Mouse (Mus musculus) ES-Bruce4 (cell line): ENCODE measurements around the gene Rbfox3. TPM values are rescaled to one million over a fixed set of nuclear protein-coding genes. Genes with fewer than 3 reads are reported as not detected.

ENCODE experiments used
- H3K27ac ChIP-seq: 2 replicates; pipeline ENCODE4 v1.5.1; 2012; ENCODE audit warnings: low read length, inconsistent platforms; ENCODE audit not compliant: insufficient read depth
- H3K27me3 ChIP-seq: 2 replicates; pipeline ENCODE4 v1.6.1; 2012; ENCODE audit warnings: mild to moderate bottlenecking, low read length, inconsistent platforms; ENCODE audit not compliant: control insufficient read depth, poor library complexity, insufficient read depth, severe bottlenecking
- H3K36me3 ChIP-seq: 2 replicates; pipeline ENCODE4 v1.6.1; 2012; ENCODE audit warnings: inconsistent platforms, mild to moderate bottlenecking, low read length, moderate library complexity; ENCODE audit not compliant: control insufficient read depth, poor library complexity, insufficient read depth, severe bottlenecking
- H3K4me1 ChIP-seq: one replicate; pipeline ENCODE4 v1.8.1; 2011; ENCODE audit warnings: low read length; ENCODE audit not compliant: control insufficient read depth, insufficient read depth
- H3K4me3 ChIP-seq: 2 replicates; pipeline ENCODE4 v1.5.1; 2011; ENCODE audit warnings: low read depth, mild to moderate bottlenecking, low read length
- H3K9ac ChIP-seq: 2 replicates; pipeline ENCODE4 v1.6.1; 2012; ENCODE audit warnings: low read depth, mild to moderate bottlenecking, inconsistent platforms; ENCODE audit not compliant: poor library complexity, severe bottlenecking
- H3K9me3 ChIP-seq: replicated peaks from 2 replicates; pipeline ENCODE4 v1.6.1; 2012; ENCODE audit warnings: mild to moderate bottlenecking, low read length, inconsistent platforms; ENCODE audit not compliant: control insufficient read depth, poor library complexity, insufficient read depth, severe bottlenecking
- CTCF ChIP-seq: IDR thresholded peaks from one replicate; pipeline ENCODE4 v1.8.1; 2011; ENCODE audit warnings: low read depth, low read length
- EP300 ChIP-seq: IDR thresholded peaks from 2 replicates; pipeline ENCODE4 v1.6.1; 2011; ENCODE audit warnings: low read depth, low read length; ENCODE audit not compliant: insufficient read depth
- POLR2A ChIP-seq: IDR thresholded peaks from one replicate; pipeline ENCODE4 v1.8.1; 2011; ENCODE audit warnings: low read length; ENCODE audit not compliant: insufficient read depth
- polyA plus RNA-seq: library from polyadenylated mRNA; stranded (reverse); fragments of >200 nt; gene quantifications from 2 replicates; pipeline ENCODE4 v1.2.4, GENCODE M21; 2011; ENCODE audit warnings: low read depth; ENCODE audit not compliant: missing spikeins, insufficient read depth, insufficient read length

The Rbfox3 gene
- polyA plus RNA-seq, 1 experiment, result 0.85 TPM

DNA sequence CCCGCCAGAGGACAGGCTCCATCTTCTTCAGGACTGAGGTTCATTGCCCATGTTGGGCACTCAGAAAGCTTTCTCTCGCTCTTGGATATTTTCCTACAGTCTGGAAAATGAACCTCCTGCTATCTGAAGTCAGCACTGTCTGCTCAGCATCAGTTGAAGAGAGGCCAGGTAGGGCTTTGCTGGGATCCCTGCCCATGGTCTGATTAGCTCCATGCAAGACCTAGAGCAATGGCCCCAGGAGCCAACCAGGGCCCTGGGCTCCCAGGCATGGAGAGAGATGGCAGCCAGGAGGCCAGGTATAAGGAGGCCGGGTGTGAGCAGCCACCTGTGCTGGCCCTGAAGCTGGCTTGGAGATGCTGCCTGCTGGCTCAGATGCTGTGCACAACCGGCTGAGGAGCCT is 198.6 kb downstream of the Rbfox3 start:
- TF ChIP-seq CTCF, result no peak
- no peak for TF ChIP-seq POLR2A
- no peak for TF ChIP-seq EP300
- H3K27me3 ChIP-seq, result no peaks in the 10 kb centered on the region
- H3K27ac ChIP-seq, result no peak overlapping the region
- H3K36me3 ChIP-seq, result no peaks in the 10 kb centered on the region
- no peaks in the 10 kb centered on the region for H3K9me3 ChIP-seq
- H3K4me1 ChIP-seq, result no peaks in the 10 kb centered on the region
- H3K4me3 ChIP-seq, result no peak overlapping the region
- no peak overlapping the region for H3K9ac ChIP-seq

DNA sequence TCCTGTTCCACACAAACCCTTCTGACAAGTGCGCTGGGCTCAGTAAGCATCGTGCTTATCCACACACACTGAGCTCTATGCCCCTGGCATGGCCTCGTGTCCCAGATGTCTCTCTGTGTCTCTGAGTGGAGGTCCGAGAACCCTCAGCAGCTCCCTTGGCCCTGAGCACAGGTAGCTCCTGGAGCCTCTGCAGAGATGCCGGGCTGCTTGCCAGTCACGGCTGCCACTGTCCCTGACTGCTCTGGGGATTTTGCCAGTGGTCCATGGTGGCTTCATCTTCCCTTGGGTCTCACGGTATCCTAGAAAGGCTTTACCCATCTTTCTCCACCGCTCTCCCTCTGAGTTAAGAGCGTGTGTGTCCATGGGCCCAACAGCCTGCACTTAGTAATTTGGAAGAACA is 199.3 kb downstream of the Rbfox3 start:
- H3K4me1 ChIP-seq, result no peaks in the 10 kb centered on the region
- no peak overlapping the region for H3K4me3 ChIP-seq
- H3K27ac ChIP-seq, result no peak overlapping the region
- TF ChIP-seq CTCF (no peak), POLR2A (no peak), EP300 (no peak)
- no peaks in the 10 kb centered on the region for H3K9me3 ChIP-seq
- H3K36me3 ChIP-seq, result no peaks in the 10 kb centered on the region
- H3K9ac ChIP-seq, result no peak overlapping the region
- no peaks in the 10 kb centered on the region for H3K27me3 ChIP-seq

DNA sequence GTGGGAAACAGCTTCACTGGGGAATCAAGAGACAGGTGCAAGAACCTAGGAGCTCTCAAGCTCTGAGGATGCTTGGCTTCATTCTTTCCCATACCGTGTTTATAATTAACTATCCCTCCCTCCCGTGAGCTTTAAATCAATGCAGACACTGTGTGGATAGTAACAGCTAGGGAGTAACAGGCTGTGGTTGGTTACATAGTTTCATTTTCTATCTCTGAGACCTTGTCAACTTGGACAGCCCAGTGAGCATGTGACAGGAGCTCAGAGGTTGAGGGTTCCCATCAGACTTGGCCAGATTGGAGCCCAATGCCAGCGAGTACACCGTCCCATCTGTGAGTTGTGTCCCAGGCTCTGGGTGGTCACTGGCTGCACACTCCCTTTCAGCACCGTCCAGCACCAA is 201.4 kb downstream of the Rbfox3 start:
- Histone ChIP-seq H3K4me1 (no peaks in the 10 kb centered on the region), H3K9ac (no peak overlapping the region), H3K4me3 (no peak overlapping the region), H3K36me3 (no peaks in the 10 kb centered on the region), H3K27ac (no peak overlapping the region), H3K9me3 (no peaks in the 10 kb centered on the region), H3K27me3 (no peaks in the 10 kb centered on the region)
- TF ChIP-seq CTCF (no peak), EP300 (no peak), POLR2A (no peak)

DNA sequence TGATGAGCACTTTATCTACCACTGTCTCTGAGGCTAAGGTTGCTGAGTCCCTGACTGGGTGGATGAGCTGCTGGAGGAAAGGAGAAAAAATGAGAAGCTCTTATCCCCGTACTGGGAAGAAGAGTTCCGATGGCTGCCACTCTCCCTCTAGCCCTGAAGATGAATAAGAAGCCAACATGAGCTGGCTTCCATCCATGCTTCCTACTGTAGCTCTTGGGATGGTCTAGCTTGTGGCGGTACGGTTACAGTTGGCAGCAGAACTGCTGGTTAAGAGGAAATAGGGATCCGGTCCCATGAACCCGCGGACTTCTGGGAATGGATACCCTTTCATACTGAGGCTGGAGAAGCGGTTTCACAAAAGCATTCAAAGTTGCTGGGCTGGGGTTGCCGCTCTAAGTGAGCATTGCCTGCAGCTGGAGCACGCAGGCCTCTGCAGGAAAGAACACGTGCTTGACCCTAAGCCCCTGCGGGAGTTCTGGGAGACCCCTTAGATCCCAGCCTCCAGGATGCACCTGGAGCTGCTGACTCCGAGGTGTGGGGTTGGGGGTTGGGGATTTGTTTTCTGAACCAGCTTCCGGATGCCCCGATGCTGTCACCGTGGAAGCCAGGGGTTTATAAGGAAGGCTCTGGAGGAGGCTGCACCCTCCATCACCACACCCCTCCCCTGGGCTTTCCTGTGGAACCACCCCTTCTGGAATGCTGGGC is 215.0 kb downstream of the Rbfox3 start:
- no peaks in the 10 kb centered on the region for H3K27me3 ChIP-seq
- H3K9me3 ChIP-seq, result no peaks in the 10 kb centered on the region
- no peak overlapping the region for H3K4me3 ChIP-seq
- H3K36me3 ChIP-seq, result no peaks in the 10 kb centered on the region
- H3K9ac ChIP-seq, result no peak overlapping the region
- no peak overlapping the region for H3K27ac ChIP-seq
- TF ChIP-seq EP300, result no peak
- no peak for TF ChIP-seq POLR2A
- no peak for TF ChIP-seq CTCF
- H3K4me1 ChIP-seq, result no peaks in the 10 kb centered on the region

DNA sequence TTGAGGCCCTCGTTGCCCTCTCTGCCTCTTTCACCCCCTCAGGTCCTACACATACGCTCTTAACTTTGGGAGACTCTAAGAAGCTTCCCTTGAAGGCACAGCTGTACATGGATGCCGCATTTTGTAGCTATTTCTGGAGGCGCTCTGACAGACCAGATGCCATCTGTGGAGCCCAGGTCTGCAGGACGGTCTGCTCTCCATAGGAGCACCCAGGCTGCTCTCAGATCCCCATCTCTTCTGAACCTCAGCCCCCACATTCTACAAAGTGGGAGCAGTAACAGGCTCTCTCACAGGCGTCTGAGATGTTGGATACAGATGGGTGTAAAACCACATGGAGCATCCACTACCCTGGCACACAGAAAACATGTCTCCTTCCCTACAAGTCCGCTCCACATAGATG is 218.1 kb downstream of the Rbfox3 start:
- Histone ChIP-seq H3K4me1 (no peaks in the 10 kb centered on the region), H3K4me3 (no peak overlapping the region), H3K9ac (no peak overlapping the region), H3K36me3 (no peaks in the 10 kb centered on the region), H3K27ac (no peak overlapping the region), H3K27me3 (no peaks in the 10 kb centered on the region), H3K9me3 (no peaks in the 10 kb centered on the region)
- no peak for TF ChIP-seq EP300
- no peak for TF ChIP-seq CTCF
- no peak for TF ChIP-seq POLR2A

DNA sequence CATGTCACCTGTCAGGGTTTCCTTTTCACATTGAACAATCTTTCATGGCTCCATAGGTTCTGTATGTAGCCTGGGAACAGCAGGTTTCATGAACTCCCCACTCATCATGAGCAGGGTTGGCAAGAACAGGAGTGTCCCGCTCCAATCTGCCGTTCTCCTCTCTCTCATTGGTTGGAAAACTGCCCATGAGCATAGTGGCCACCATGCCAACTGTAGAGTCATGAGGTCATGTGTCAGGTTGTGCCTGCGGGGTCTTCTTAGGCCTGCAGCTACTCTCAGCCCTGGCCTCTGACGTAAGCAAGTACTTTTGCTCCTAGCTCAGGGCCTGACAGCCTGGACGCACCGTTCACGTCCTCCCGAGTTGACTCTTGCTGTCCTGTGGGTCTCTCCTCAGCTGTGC is 221.1 kb downstream of the Rbfox3 start:
- Histone ChIP-seq H3K27me3 (no peaks in the 10 kb centered on the region), H3K9ac (no peak overlapping the region)

More for the DNA sequence above, 221.1 kb downstream of the Rbfox3 start:
- no peak for TF ChIP-seq EP300
- no peak for TF ChIP-seq CTCF
- no peak for TF ChIP-seq POLR2A
- Histone ChIP-seq H3K4me3 (no peak overlapping the region), H3K36me3 (no peaks in the 10 kb centered on the region), H3K9me3 (no peaks in the 10 kb centered on the region), H3K4me1 (no peaks in the 10 kb centered on the region), H3K27ac (no peak overlapping the region)
